Mouse (Mus musculus) midbrain, embryonic 10.5 days (tissue): ENCODE measurements at regions not wholly inside any gene's neighbourhood (a gene's known extent, or its start where the extent isn't known, plus 50 kb on each side); places are given as distances from the start of the nearest gene placed in this dataset.
A peak's percentile ranks its signal among the peaks of the same experiment; 100 is the strongest.

ENCODE experiments used
- DNase-seq: peaks from one replicate; pipeline ENCODE4 v3.0.0-alpha.2; 2017; ENCODE audit warnings: low spot score
- H3K27ac ChIP-seq: fragments of 300-500 bp; sonication (generic); replicated peaks from 2 replicates; pipeline ENCODE4 v1.5.1; 2016; ENCODE audit warnings: mild to moderate bottlenecking
- H3K27me3 ChIP-seq: fragments of 300-500 bp; sonication (generic); 2 replicates; pipeline ENCODE4 v1.6.1; 2016; ENCODE audit warnings: low read depth, mild to moderate bottlenecking; ENCODE audit not compliant: poor library complexity, severe bottlenecking
- H3K36me3 ChIP-seq: fragments of 300-500 bp; sonication (generic); 2 replicates; pipeline ENCODE4 v1.6.1; 2016; ENCODE audit warnings: mild to moderate bottlenecking, moderate library complexity
- H3K4me1 ChIP-seq: fragments of 300-500 bp; sonication (generic); 2 replicates; pipeline ENCODE4 v1.6.1; 2016
- H3K4me3 ChIP-seq: fragments of 300-500 bp; sonication (generic); 2 replicates; pipeline ENCODE4 v1.5.1; 2016; ENCODE audit warnings: mild to moderate bottlenecking, moderate library complexity
- H3K9me3 ChIP-seq: fragments of 300-500 bp; sonication (generic); replicated peaks from 2 replicates; pipeline ENCODE4 v1.6.1; 2016; ENCODE audit warnings: mild to moderate bottlenecking
- WGBS: fragments of 180-500 bp; shearing (Covaris S2); methylation state at CpG from one replicate; pipeline ENCODE4 v1.1.7; 2016; 5-methylcytosine and 5-hydroxymethylcytosine counted together

DNA sequence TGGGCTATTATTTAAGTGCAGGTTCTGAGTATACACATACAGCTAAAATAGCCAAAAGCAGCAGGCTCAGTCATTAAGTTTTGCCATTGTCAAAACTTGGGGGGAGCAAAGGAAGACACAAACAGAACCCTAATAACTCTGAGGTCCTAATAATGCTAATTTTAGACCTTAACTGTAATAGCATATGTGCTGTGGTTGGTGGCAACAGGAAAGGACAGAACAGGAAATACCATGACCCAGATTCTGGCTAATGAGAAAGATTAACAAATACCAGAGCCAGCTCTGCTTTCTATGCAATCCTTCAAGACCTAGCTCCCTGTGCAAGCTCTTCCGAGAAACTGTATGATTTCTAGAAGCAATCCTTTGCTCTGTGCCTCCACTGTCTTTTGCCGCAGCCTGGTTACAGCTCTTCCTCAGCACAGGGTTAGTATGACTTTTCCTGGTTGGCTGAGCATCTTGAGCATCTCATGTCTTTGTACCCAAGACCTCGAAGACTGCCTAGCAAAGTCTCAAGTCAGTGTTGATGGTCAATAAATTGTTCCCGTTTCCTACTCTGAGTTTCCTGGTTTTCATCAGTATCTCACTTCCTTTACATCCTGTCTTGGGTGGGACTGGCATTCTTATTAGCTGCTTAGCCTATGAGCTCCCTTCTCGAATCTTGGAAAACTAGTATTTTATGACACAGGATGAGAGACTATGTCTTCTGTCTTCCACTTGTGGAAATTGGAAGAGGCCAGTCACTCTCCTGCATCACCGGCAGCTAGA is 49.9 kb upstream of the Eed start:
- H3K4me3 ChIP-seq, result no peak overlapping the region
- 0 out of 2 replicates have a peak overlapping the region, but pooled peaks have one; percentile 28 for H3K27ac ChIP-seq
- 88% methylated on average over 6 of the region's 6 CpGs for WGBS
- no peak for DNase-seq
- H3K27me3 ChIP-seq, result no peaks in the 10 kb centered on the region
- H3K36me3 ChIP-seq, result no peaks in the 10 kb centered on the region
- H3K4me1 ChIP-seq, result peaks cover 18% of the 10 kb centered on the region
- no peaks in the 10 kb centered on the region for H3K9me3 ChIP-seq

GRCm38 (mm10) chr7:90033086-90033485 is 52.3 kb upstream of the Eed start:
- Histone ChIP-seq H3K27ac (no peak overlapping the region), H3K36me3 (no peaks in the 10 kb centered on the region), H3K4me1 (peaks cover 18% of the 10 kb centered on the region), H3K9me3 (no peaks in the 10 kb centered on the region), H3K4me3 (no peak overlapping the region), H3K27me3 (no peaks in the 10 kb centered on the region)
- DNase-seq, result no peak
- WGBS, result 98% methylated on average over 2 of the region's 2 CpGs

DNA sequence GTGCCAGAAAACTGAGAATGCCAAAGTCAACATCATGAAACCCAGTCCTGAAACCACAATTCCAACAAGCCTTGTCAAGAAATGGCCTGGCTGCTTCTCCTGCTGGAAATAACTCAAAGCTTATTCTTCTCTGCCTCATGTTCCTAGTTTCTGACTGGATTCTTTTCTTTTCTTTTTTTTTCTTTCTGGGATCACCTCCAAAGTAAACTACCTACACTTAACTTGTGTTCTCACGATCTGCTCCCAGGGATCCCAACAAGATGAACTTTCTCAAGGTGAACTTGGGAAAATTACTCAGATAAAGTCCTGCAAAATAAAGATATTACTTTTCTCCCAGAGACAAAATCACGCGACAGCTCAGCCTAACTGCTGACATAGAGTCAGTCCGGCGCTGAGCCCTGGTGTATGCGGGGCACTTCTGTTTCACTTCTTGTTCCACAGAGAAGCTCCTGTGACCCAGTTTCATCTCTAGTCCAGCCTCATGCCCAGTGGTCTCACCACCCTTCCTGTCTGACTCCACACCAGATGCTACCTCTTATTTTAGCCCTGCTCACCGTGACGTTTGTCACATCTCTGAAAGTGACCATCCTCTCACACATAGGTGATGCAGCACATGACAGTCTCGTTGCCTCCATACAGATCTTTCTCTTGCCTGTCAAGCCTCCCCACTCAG is 53.0 kb upstream of the Eed start:
- H3K4me3 ChIP-seq, result no peak overlapping the region
- H3K27me3 ChIP-seq, result no peaks in the 10 kb centered on the region
- peaks cover 16% of the 10 kb centered on the region for H3K4me1 ChIP-seq
- H3K36me3 ChIP-seq, result no peaks in the 10 kb centered on the region
- H3K9me3 ChIP-seq, result no peaks in the 10 kb centered on the region
- 92% methylated on average over 9 of the region's 9 CpGs for WGBS
- H3K27ac ChIP-seq, result no peak overlapping the region
- no peak for DNase-seq

- Histone ChIP-seq H3K9me3 (no peaks in the 10 kb centered on the region), H3K27me3 (no peaks in the 10 kb centered on the region), H3K4me3 (no peak overlapping the region), H3K4me1 (peaks cover 9% of the 10 kb centered on the region), H3K27ac (no peak overlapping the region), H3K36me3 (no peaks in the 10 kb centered on the region)
- DNase-seq, result no peak
- 93% methylated on average over 3 of the region's 3 CpGs for WGBS
Observed at GRCm38 (mm10) chr7:90034498-90034897, 53.7 kb upstream of the Eed start.

DNA sequence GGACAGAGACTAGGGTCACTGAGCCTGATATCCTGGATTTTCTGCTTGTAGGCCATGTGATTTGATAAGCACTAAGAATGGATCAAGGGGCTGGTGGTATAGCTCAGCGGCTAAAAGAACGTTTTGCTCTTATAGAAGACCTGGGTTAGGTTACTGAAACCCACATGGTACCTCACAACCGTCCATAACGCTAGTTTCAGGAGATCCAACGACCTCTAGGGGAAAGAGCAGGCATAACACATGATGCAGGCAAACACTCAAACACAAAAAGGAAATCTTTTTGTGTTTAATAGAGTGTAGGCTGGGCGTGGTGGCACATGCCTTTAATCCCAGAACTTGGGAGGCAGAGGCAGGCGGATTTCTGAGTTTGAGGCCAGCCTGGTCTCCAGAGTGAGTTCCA is 54.6 kb upstream of the Eed start:
- Histone ChIP-seq H3K4me3 (no peak overlapping the region), H3K27me3 (no peaks in the 10 kb centered on the region), H3K27ac (no peak overlapping the region), H3K4me1 (no peaks in the 10 kb centered on the region), H3K9me3 (no peaks in the 10 kb centered on the region), H3K36me3 (no peaks in the 10 kb centered on the region)
- no peak for DNase-seq
- WGBS, result 73% methylated on average over 7 of the region's 7 CpGs

DNA sequence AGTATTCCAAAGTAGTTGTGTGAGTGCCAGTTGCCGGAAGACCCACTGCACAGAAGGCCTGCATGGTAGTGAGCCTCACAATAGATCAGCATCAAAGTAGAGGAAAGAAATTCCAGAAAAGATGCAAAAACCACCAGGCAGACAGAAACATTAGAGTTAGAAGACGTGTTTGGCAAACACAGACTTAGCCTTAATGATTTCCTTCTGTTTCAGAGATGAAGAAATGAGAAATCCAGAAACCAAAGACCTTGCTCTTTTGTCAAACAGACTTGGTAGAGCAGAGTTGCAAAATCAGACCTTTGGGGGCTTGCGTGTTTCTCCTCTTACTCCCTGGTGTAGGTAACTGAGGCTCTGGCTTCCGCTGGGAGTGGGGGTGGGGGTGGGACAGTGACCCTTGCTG is 57.0 kb upstream of the Eed start:
- Histone ChIP-seq H3K4me1 (peaks cover 21% of the 10 kb centered on the region), H3K27ac (no peak overlapping the region), H3K4me3 (no peak overlapping the region), H3K27me3 (no peaks in the 10 kb centered on the region), H3K36me3 (no peaks in the 10 kb centered on the region), H3K9me3 (no peaks in the 10 kb centered on the region)
- DNase-seq, result no peak
- WGBS, result 94% methylated on average over 4 of the region's 4 CpGs

DNA sequence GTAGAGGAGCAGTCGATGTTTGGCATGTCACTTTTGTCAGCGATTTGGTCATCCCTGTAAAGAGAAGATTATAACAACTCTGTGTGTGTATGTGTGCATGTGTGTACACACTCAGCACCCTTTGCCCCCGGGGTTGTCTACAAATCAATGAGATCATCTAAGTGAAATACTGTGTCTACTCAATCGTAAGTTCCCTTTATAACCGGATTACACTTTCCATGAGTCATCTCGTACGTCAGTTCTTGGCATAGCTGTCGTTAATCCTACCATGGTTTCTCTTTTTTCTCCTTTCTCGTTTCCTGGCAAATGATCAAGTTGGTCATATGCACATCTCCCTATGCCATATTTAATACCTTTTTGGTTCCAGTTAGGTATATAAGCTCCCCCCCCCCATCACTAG is 58.7 kb upstream of the Eed start:
- Histone ChIP-seq H3K9me3 (no peaks in the 10 kb centered on the region), H3K36me3 (no peaks in the 10 kb centered on the region), H3K27me3 (no peaks in the 10 kb centered on the region), H3K27ac (no peak overlapping the region), H3K4me3 (no peak overlapping the region), H3K4me1 (peaks cover 21% of the 10 kb centered on the region)
- WGBS, result 84% methylated on average over 9 of the region's 9 CpGs
- DNase-seq, result no peak

DNA sequence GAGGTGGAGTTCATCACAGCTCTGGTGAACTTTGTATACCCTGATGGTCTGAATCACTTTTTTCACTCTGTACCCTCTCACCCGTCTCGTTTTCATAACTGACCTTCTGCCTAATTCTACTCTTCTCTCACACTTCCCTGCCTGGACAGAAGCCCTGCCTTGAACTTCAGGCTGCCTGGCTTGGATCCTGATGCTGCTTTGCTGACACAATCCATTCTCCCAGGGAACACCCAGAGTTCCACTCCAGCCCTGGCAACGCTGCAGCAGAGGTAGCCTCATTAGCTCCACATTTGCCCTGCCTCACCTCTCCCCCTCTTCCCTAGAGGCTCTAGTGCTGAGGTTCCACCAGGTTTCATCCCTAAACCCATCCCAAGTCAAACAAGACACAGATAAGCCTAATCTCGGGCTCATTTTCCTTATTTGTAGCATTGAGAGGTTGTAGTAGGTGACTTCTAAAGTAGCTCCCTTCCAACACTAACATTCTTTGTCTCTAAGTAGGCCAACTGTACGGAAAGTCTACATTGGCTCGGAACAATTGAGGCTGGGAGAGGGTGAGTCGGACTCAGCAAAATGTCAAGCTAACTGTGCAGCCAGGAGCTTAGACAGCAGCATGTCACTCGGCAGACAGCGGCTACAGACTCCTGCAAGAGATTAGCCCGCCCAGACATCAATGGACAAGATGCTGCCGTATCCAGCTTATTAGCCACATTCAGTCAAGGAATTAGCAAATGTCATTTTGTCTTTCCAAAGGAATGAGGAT is 60.0 kb upstream of the Eed start:
- no peaks in the 10 kb centered on the region for H3K9me3 ChIP-seq
- H3K27ac ChIP-seq, result 0 out of 2 replicates have a peak overlapping the region, but pooled peaks have one; percentile 39
- WGBS, result 60% methylated on average over 11 of the region's 11 CpGs
- no peaks in the 10 kb centered on the region for H3K27me3 ChIP-seq
- peaks cover 21% of the 10 kb centered on the region for H3K4me1 ChIP-seq
- no peak for DNase-seq
- no peaks in the 10 kb centered on the region for H3K36me3 ChIP-seq
- H3K4me3 ChIP-seq, result no peak overlapping the region

GRCm38 (mm10) chr7:90041565-90042024 is 60.8 kb upstream of the Eed start:
- peaks cover 21% of the 10 kb centered on the region for H3K4me1 ChIP-seq
- no peaks in the 10 kb centered on the region for H3K9me3 ChIP-seq
- no peak overlapping the region for H3K4me3 ChIP-seq
- no peaks in the 10 kb centered on the region for H3K36me3 ChIP-seq
- H3K27me3 ChIP-seq, result no peaks in the 10 kb centered on the region
- 73% methylated on average over 5 of the region's 5 CpGs for WGBS
- DNase-seq, result no peak
- H3K27ac ChIP-seq, result no peak overlapping the region; the same call in 1 of the 2 replicates

DNA sequence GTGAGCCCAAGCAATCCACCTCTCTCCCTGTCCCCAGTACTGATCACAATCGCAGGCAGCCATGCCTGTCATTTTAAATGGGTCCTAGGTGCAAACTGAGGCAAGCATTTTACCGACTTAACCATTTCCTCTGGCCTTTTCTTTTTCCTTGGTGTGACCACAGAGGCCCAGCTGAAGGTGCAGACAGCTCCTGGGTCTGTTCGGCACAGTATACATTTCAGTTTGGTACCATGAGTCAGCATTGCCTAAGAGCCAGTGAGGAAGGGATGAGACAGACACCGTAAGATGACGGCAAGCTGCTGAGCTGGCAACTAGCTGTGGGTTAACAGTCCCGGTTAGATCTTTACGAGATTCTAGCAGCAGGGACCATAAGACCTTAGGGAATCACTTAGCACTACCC is 61.6 kb upstream of the Eed start:
- Histone ChIP-seq H3K36me3 (no peaks in the 10 kb centered on the region), H3K27ac (no peak overlapping the region), H3K27me3 (no peaks in the 10 kb centered on the region), H3K4me3 (no peak overlapping the region), H3K4me1 (peaks cover 21% of the 10 kb centered on the region), H3K9me3 (no peaks in the 10 kb centered on the region)
- no peak for DNase-seq
- 89% methylated on average over 7 of the region's 7 CpGs for WGBS

GRCm38 (mm10) chr7:90043526-90043925 is 62.7 kb upstream of the Eed start:
- Histone ChIP-seq H3K4me3 (no peak overlapping the region), H3K9me3 (no peaks in the 10 kb centered on the region), H3K4me1 (peaks cover 25% of the 10 kb centered on the region), H3K27ac (no peak overlapping the region), H3K36me3 (no peaks in the 10 kb centered on the region), H3K27me3 (no peaks in the 10 kb centered on the region)
- no peak for DNase-seq
- WGBS, result 89% methylated on average over 8 of the region's 8 CpGs

DNA sequence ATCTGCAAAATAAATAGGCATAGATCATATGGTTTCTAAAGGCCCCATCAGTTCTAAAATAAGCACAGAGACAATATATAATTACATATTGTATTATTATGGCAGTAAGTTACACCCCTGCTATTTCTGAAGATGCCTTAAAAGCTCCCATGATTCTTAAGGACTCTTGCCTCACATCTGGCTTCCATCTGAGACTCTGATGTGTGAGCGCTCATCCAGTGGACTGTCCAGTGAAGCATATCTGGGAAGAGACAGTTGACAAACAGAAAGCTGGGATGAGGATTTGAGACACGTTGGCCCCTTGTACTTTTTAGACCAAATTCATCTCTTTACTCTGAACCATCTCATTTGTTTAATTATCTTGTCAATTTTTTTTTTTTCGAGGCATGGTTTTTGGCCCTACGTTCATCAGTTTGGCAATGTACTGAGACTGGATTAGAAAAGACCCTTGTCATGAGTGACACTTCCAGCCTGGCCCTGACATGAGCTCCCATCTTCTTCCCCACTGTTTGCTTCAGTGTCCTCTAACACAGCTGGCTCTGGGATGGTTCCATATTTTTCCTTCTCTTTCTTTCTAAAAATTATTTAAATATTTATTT is 63.4 kb upstream of the Eed start:
- Histone ChIP-seq H3K9me3 (no peaks in the 10 kb centered on the region), H3K27me3 (no peaks in the 10 kb centered on the region), H3K4me3 (no peak overlapping the region), H3K4me1 (peaks cover 27% of the 10 kb centered on the region), H3K27ac (no peak overlapping the region), H3K36me3 (no peaks in the 10 kb centered on the region)
- WGBS, result 88% methylated on average over 4 of the region's 4 CpGs
- no peak for DNase-seq
